12 mouse cellular contexts compared by ENCODE assay signal in genomic region chr16:58453138-58453537, GRCm38 (mm10). TPM values are rescaled to one million over a fixed set of nuclear protein-coding genes. Genes with fewer than 3 reads are reported as not detected.
DNase-seq lines count a peak whose midpoint lies in the region; ATAC-seq and TF ChIP-seq lines count a peak whose summit lies in the region.
"Had no signal": no experiment of that assay in that cellular context is flagged by ENCODE, and none has a peak within 500 bp of the region (broad histone marks: within the 10 kb centered on the region; RNA-seq: fewer than 3 reads in every experiment).

No protein-coding gene starts in this region.

- no peak for ATAC-seq in kidney, embryonic 14.5 days (ENCODE audit: low FRiP score, low TSS enrichment)
- ATAC-seq in liver, embryonic 15.5 days (ENCODE audit: insufficient read depth): peak; percentile 57
- ATAC-seq: forebrain, embryonic 15.5 days had no signal

- 0 out of 2 replicates have a peak, but pooled peaks cover 4% of the 10 kb centered on the region for H3K4me1 ChIP-seq in kidney, embryonic 14.5 days (ENCODE audit: control insufficient read depth, insufficient read depth, low read length)
- peaks cover 57% of the 10 kb centered on the region for H3K4me1 ChIP-seq in liver, embryonic 15.5 days (replicated peaks)
- H3K4me1 ChIP-seq in lung, adult 2 months (ENCODE audit: control insufficient read depth, insufficient read depth, low read length): 0 out of 2 replicates have a peak, but pooled peaks cover 2% of the 10 kb centered on the region
- H3K4me1 ChIP-seq: forebrain, embryonic 15.5 days; midbrain, embryonic 10.5 days had no signal

- H3K27ac ChIP-seq in kidney, embryonic 14.5 days (ENCODE audit: low read depth, low read length): no peak overlapping the region
- H3K27ac ChIP-seq in liver, embryonic 15.5 days (replicated peaks): peak overlapping the region; percentile 88
- H3K27ac ChIP-seq: forebrain, embryonic 15.5 days; midbrain, embryonic 10.5 days had no signal

- intact Hi-C loops in heart, postnatal 25 days (cut with DNase I): loop anchor here (5.0 kb wide), 3 partner anchors 41 to 299 kb away; no protein-coding TSS in a partner anchor

- TF ChIP-seq POLR2A in lung, adult 2 months (IDR thresholded peaks at IDR 0.05; ENCODE audit: borderline replicate concordance, extremely low read depth, low read depth, low read length): no peak

- DNase-seq in kidney, adult 8-10 months: peak; percentile 30 to 34
- DNase-seq in heart, adult 8-10 months (ENCODE audit: low spot score): peak; percentile 52
- DNase-seq in heart, postnatal 25 days (ENCODE audit: low spot score): peak; percentile 23
- DNase-seq in left cerebral cortex, adult 18-20 months (ENCODE audit: low spot score in 2 of 2): no peak
- no peak for DNase-seq in lung, adult 2 months
- DNase-seq in retina, embryonic 14.5 days (ENCODE audit: low spot score): no peak
- DNase-seq: left cerebral cortex, postnatal 4 days had no signal

- no peak overlapping the region for H3K4me2 ChIP-seq in kidney, embryonic 14.5 days (replicated peaks; ENCODE audit: low read depth, low read length)
- no peak overlapping the region for H3K4me2 ChIP-seq in liver, embryonic 15.5 days
- H3K4me2 ChIP-seq: forebrain, embryonic 15.5 days had no signal

- no peak overlapping the region for H3K4me3 ChIP-seq in kidney, embryonic 14.5 days (ENCODE audit: low read length)
- no peak overlapping the region for H3K4me3 ChIP-seq in liver, embryonic 15.5 days (replicated peaks)
- no peak overlapping the region for H3K4me3 ChIP-seq in lung, adult 2 months (replicated peaks; ENCODE audit: extremely low read depth, low read depth, low read length)
- H3K4me3 ChIP-seq: forebrain, embryonic 15.5 days; midbrain, embryonic 10.5 days had no signal

- no peak overlapping the region for H3K9ac ChIP-seq in kidney, embryonic 14.5 days (ENCODE audit: low read depth, low read length)
- H3K9ac ChIP-seq in liver, embryonic 15.5 days: no peak overlapping the region; the same call in 1 of the 2 replicates
- H3K9ac ChIP-seq: forebrain, embryonic 15.5 days had no signal

- no peaks in the 10 kb centered on the region for H3K9me3 ChIP-seq in kidney, embryonic 14.5 days (ENCODE audit: control insufficient read depth, low read length)
- no peaks in the 10 kb centered on the region for H3K9me3 ChIP-seq in liver, embryonic 15.5 days (replicated peaks)
- H3K9me3 ChIP-seq: forebrain, embryonic 15.5 days; midbrain, embryonic 10.5 days had no signal

- H3K36me3 ChIP-seq in kidney, embryonic 14.5 days (ENCODE audit: control insufficient read depth, insufficient read depth, low read length): peaks cover 17% of the 10 kb centered on the region
- H3K36me3 ChIP-seq in liver, embryonic 15.5 days (replicated peaks): no peaks in the 10 kb centered on the region

- TF ChIP-seq CTCF in lung, adult 2 months (IDR thresholded peaks at IDR 0.05; ENCODE audit: insufficient read depth, low read length): no peak

- WGBS in kidney, embryonic 14.5 days: 48% methylated on average over 3 of the region's 3 CpGs
- 44% methylated on average over 3 of the region's 3 CpGs for WGBS in liver, embryonic 15.5 days (ENCODE audit: insufficient replicate concordance)
- 55% methylated on average over 3 of the region's 3 CpGs for WGBS in lung, adult 2 months

- H3K27me3 ChIP-seq in kidney, embryonic 14.5 days (ENCODE audit: control insufficient read depth, insufficient read depth, low read length): no peaks in the 10 kb centered on the region
- H3K27me3 ChIP-seq in liver, embryonic 15.5 days: no peaks in the 10 kb centered on the region
- H3K27me3 ChIP-seq: CH12.LX; forebrain, embryonic 15.5 days had no signal

RNA-seq across cellular contexts. Expression of gene Dcbld2, which starts 44.9 kb away (rescaled TPM):
- polyA plus RNA-seq in kidney, embryonic 14.5 days (2014; fragmentation: Nextera tagmentation; extraction: Ambion mirVana): 8.0 and 9.3 TPM in 2 replicates
- total RNA-seq in heart, adult 8-10 months (2022): 10 to 100 TPM; 13.2 to 14.4 (median 14.1) TPM
- total RNA-seq in heart, postnatal 25 days (2021): 10 to 100 TPM; 17.8 to 19.2 TPM
- 0.76 and 1.2 TPM in 2 replicates for polyA plus RNA-seq in liver, embryonic 15.5 days (2015; fragmentation: Nextera tagmentation; extraction: Ambion mirVana)
- total RNA-seq in left cerebral cortex, adult 18-20 months (2021): 10 to 100 TPM; 21.5 to 27.5 TPM
- polyA plus RNA-seq in lung, adult 2 months (2012; rRNA removed): 10.6 and 14.0 TPM in 2 replicates

Comparison
In these comparisons a context has a peak if more than half of its experiments do, and no peak if none do; other contexts are left out.
1. DNase-seq: peak in kidney, adult 8-10 months (2 of 2), heart, adult 8-10 months (single experiment) and heart, postnatal 25 days (single experiment); none in left cerebral cortex, adult 18-20 months (0 of 2), lung, adult 2 months (single experiment) and retina, embryonic 14.5 days (single experiment).